Mouse (Mus musculus) lung, postnatal 0 days (tissue): Measurements from ENCODE around the gene Zfp37. TPM values are rescaled to one million over a fixed set of nuclear protein-coding genes. Genes with fewer than 3 reads are reported as not detected.
"Not testable (repeated sequence)": the region's sequence is repeated elsewhere in the genome, so short reads cannot be mapped to it uniquely, and the experiment has no call there.

ENCODE experiments used
- ATAC-seq: fragments of 200-750 bp; cut with Nextera tagmentation; 2 replicates; pipeline ENCODE4 v1.8.0; 2017; ENCODE audit warnings: moderate library complexity
- DNase-seq: peaks from one replicate; pipeline ENCODE4 v3.0.0-alpha.2; 2016; ENCODE audit warnings: low spot score
- H3K27ac ChIP-seq: fragments of 300-500 bp; sonication (generic); 2 replicates; pipeline ENCODE4 v1.5.1; 2014; ENCODE audit warnings: antibody characterized with exemption, mild to moderate bottlenecking, low read length, mixed read lengths
- H3K27me3 ChIP-seq: fragments of 300-500 bp; sonication (generic); replicated peaks from 2 replicates; pipeline ENCODE4 v1.6.1; 2014; ENCODE audit warnings: low read length, mixed read lengths; ENCODE audit not compliant: insufficient read depth
- H3K36me3 ChIP-seq: fragments of 300-500 bp; sonication (generic); 2 replicates; pipeline ENCODE4 v1.6.1; 2014; ENCODE audit warnings: low read length, mixed read lengths; ENCODE audit not compliant: insufficient read depth
- H3K4me1 ChIP-seq: fragments of 300-500 bp; sonication (generic); 2 replicates; pipeline ENCODE4 v1.6.1; 2014; ENCODE audit warnings: antibody characterized with exemption, low read depth, low read length, mixed read lengths; ENCODE audit not compliant: insufficient read depth
- H3K4me2 ChIP-seq: fragments of 300-500 bp; sonication (generic); replicated peaks from 2 replicates; pipeline ENCODE4 v1.6.1; 2014; ENCODE audit warnings: low read depth, mild to moderate bottlenecking, low read length, moderate library complexity, mixed read lengths
- H3K4me3 ChIP-seq: fragments of 300-500 bp; sonication (generic); 2 replicates; pipeline ENCODE4 v1.5.1; 2014; ENCODE audit warnings: low read depth, low read length
- H3K9ac ChIP-seq: fragments of 300-500 bp; sonication (generic); replicated peaks from 2 replicates; pipeline ENCODE4 v1.6.1; 2014; ENCODE audit warnings: low read depth, mild to moderate bottlenecking
- H3K9me3 ChIP-seq: fragments of 300-500 bp; sonication (generic); 2 replicates; pipeline ENCODE4 v1.6.1; 2016; ENCODE audit warnings: low read length, mixed read lengths
- CTCF ChIP-seq: IDR thresholded peaks from 2 replicates; pipeline ENCODE4 v1.5.1; 2016; ENCODE audit warnings: antibody characterized with exemption, mild to moderate bottlenecking
- EP300 ChIP-seq: IDR thresholded peaks from 2 replicates; pipeline ENCODE4 v1.6.1; 2016; ENCODE audit warnings: antibody characterized with exemption, mild to moderate bottlenecking, control low read depth
- WGBS: fragments of 180-500 bp; shearing (Covaris S2); extraction: QIAGEN DNeasy Blood & Tissue Kit; methylation state at CpG from one replicate; pipeline ENCODE4 v1.1.7; 2014; 5-methylcytosine and 5-hydroxymethylcytosine counted together
- polyA plus RNA-seq: library from polyadenylated mRNA; unstranded; fragments of >200 nt; fragmentation: Nextera tagmentation; extraction: Ambion mirVana; gene quantifications from 2 replicates; pipeline ENCODE4 v1.2.1, GENCODE M21; 2015

The Zfp37 gene
- polyA plus RNA-seq, 1 experiment from 2014 or later = 3.4 TPM

GRCm38 (mm10) chr4:62199923-62200529 lies 30.8 kb downstream of the Zfp37 start:
- Histone ChIP-seq H3K27me3 (no peaks in the 10 kb centered on the region), H3K9me3 (no peaks in the 10 kb centered on the region), H3K9ac (no peak overlapping the region), H3K4me2 (no peak overlapping the region), H3K4me3 (no peak overlapping the region), H3K36me3 (peaks cover 24% of the 10 kb centered on the region; the same call in 1 of the 2 replicates), H3K27ac (no peak overlapping the region), H3K4me1 (no peaks in the 10 kb centered on the region)
- 60% methylated on average over 7 of the region's 7 CpGs for WGBS
- ATAC-seq (no peak), DNase-seq (no peak)
- no peak for TF ChIP-seq CTCF
- no peak for TF ChIP-seq EP300

GRCm38 (mm10) chr4:62188778-62189177 lies 42.1 kb downstream of the Zfp37 start:
- no peak for DNase-seq
- no peaks in the 10 kb centered on the region for H3K27me3 ChIP-seq
- H3K4me2 ChIP-seq = no peak overlapping the region
- H3K27ac ChIP-seq = no peak overlapping the region
- H3K9ac ChIP-seq = no peak overlapping the region
- peaks cover 34% of the 10 kb centered on the region for H3K36me3 ChIP-seq
- ATAC-seq = no peak
- no peak overlapping the region for H3K4me3 ChIP-seq
- TF ChIP-seq CTCF (no peak), EP300 (no peak)
- peaks cover 26% of the 10 kb centered on the region for H3K9me3 ChIP-seq
- H3K4me1 ChIP-seq = no peaks in the 10 kb centered on the region

- no peaks in the 10 kb centered on the region for H3K27me3 ChIP-seq
- ATAC-seq (no peak), DNase-seq (no peak)
- peak; percentile 65 for TF ChIP-seq CTCF
- no peak for TF ChIP-seq EP300
- H3K36me3 ChIP-seq = no peaks in the 10 kb centered on the region
- no peak overlapping the region for H3K9ac ChIP-seq
- no peak overlapping the region for H3K4me2 ChIP-seq
- H3K4me3 ChIP-seq = no peak overlapping the region
- no peaks in the 10 kb centered on the region for H3K4me1 ChIP-seq
- WGBS = 42% methylated on average over 5 of the region's 5 CpGs
- no peak overlapping the region for H3K27ac ChIP-seq
- H3K9me3 ChIP-seq = no peaks in the 10 kb centered on the region
Measured at GRCm38 (mm10) chr4:62177282-62177681, 53.6 kb downstream of the Zfp37 start.

- Histone ChIP-seq H3K4me2 (no peak overlapping the region), H3K4me1 (no peaks in the 10 kb centered on the region), H3K27ac (no peak overlapping the region), H3K9ac (no peak overlapping the region), H3K36me3 (no peaks in the 10 kb centered on the region), H3K9me3 (no peaks in the 10 kb centered on the region), H3K4me3 (no peak overlapping the region), H3K27me3 (no peaks in the 10 kb centered on the region)
- TF ChIP-seq EP300 (no peak), CTCF (no peak)
- ATAC-seq = no peak
- whole genome bisulfite sequencing = 76% methylated on average over 4 of the region's 4 CpGs
- no peak for DNase-seq
Measured at GRCm38 (mm10) chr4:62174471-62174870, 56.4 kb downstream of the Zfp37 start.

- H3K27ac ChIP-seq, H3K4me3 ChIP-seq, H3K9me3 ChIP-seq, H3K4me1 ChIP-seq, ATAC-seq, H3K27me3 ChIP-seq, H3K4me2 ChIP-seq, H3K36me3 ChIP-seq, H3K9ac ChIP-seq, DNase-seq: not testable (repeated sequence)
- WGBS = 89% methylated on average over 13 of the region's 13 CpGs
Measured at GRCm38 (mm10) chr4:62167636-62168035, 63.2 kb downstream of the Zfp37 start.

- no peaks in the 10 kb centered on the region for H3K36me3 ChIP-seq
- H3K27me3 ChIP-seq = no peaks in the 10 kb centered on the region
- H3K9me3 ChIP-seq = no peaks in the 10 kb centered on the region
- DNase-seq (no peak), ATAC-seq (no peak)
- H3K4me3 ChIP-seq = no peak overlapping the region
- H3K9ac ChIP-seq = no peak overlapping the region
- TF ChIP-seq EP300 = no peak
- TF ChIP-seq CTCF = no peak
- no peak overlapping the region for H3K27ac ChIP-seq
- WGBS = 43% methylated on average over 1 of the region's 1 CpGs
- H3K4me2 ChIP-seq = no peak overlapping the region
- no peaks in the 10 kb centered on the region for H3K4me1 ChIP-seq
Measured at GRCm38 (mm10) chr4:62158401-62158800, 72.4 kb downstream of the Zfp37 start.

GRCm38 (mm10) chr4:62150811-62151210 lies 80.0 kb downstream of the Zfp37 start, which contains the start of gene Mup21:
Gene Mup21, minus strand, starts transcription at chr4:62150863.
- H3K9ac ChIP-seq = no peak within 1 kb of the TSS
- 62% methylated on average over 2 of the region's 2 CpGs for WGBS
- H3K27ac ChIP-seq = no peak within 1 kb of the TSS
- no peaks in the 10 kb centered on the region for H3K36me3 ChIP-seq
- TF ChIP-seq EP300 (no peak), CTCF (no peak)
- H3K4me1 ChIP-seq = no peaks in the 10 kb centered on the region
- ATAC-seq (no peak), DNase-seq (no peak)
- no peak within 1 kb of the TSS for H3K4me3 ChIP-seq
- no peaks in the 10 kb centered on the region for H3K27me3 ChIP-seq
- no peak within 1 kb of the TSS for H3K4me2 ChIP-seq
- no peaks in the 10 kb centered on the region for H3K9me3 ChIP-seq

Other genes starting within 250 kb of the Zfp37 start
- not detected in 2 replicates for gene Mup20, start 176.9 kb downstream of the Zfp37 start, polyA plus RNA-seq
- gene Mup3, start 143.7 kb downstream of the Zfp37 start, polyA plus RNA-seq = not detected in 2 replicates
- gene Mup21, start 80.2 kb downstream of the Zfp37 start, polyA plus RNA-seq = not detected in 2 replicates
- 25.5 and 29.0 TPM in 2 replicates for gene Slc31a2, start 31.5 kb upstream of the Zfp37 start, polyA plus RNA-seq
- gene Fkbp15, start 129.5 kb upstream of the Zfp37 start, polyA plus RNA-seq = 23.2 and 23.6 TPM in 2 replicates
- gene Slc31a1, start 129.7 kb upstream of the Zfp37 start, polyA plus RNA-seq = 57.2 and 61.1 TPM in 2 replicates
- 91.6 and 94.2 TPM in 2 replicates for gene Cdc26, start 177.6 kb upstream of the Zfp37 start, polyA plus RNA-seq
- gene Prpf4, start 177.8 kb upstream of the Zfp37 start, polyA plus RNA-seq = 9.6 and 10.0 TPM in 2 replicates
- 0.15 TPM in 1 of 2 replicates, not detected in the other for gene Rnf183, start 204.2 kb upstream of the Zfp37 start, polyA plus RNA-seq
- gene Wdr31, start 239.8 kb upstream of the Zfp37 start, polyA plus RNA-seq = 5.2 and 6.1 TPM in 2 replicates
- 26.8 and 33.0 TPM in 2 replicates for gene Bspry, start 249.0 kb upstream of the Zfp37 start, polyA plus RNA-seq